Mouse (Mus musculus) forebrain, embryonic 10.5 days (tissue): Measurements from ENCODE around the gene Gm3854. TPM values are rescaled to one million over a fixed set of nuclear protein-coding genes. Genes with fewer than 3 reads are reported as not detected.
"Not testable (repeated sequence)": the region's sequence is repeated elsewhere in the genome, so short reads cannot be mapped to it uniquely, and the experiment has no call there.

Experiments
- DNase-seq: peaks from one replicate; pipeline ENCODE4 v3.0.0-alpha.2; 2017; ENCODE audit warnings: low spot score; ENCODE audit errors: extremely low spot score
- H3K27ac ChIP-seq: fragments of 300-500 bp; sonication (generic); 2 replicates; pipeline ENCODE4 v1.5.1; 2016; ENCODE audit warnings: mild to moderate bottlenecking
- H3K27me3 ChIP-seq: fragments of 300-500 bp; sonication (generic); 2 replicates; pipeline ENCODE4 v1.6.1; 2016; ENCODE audit warnings: mild to moderate bottlenecking; ENCODE audit not compliant: poor library complexity, severe bottlenecking
- H3K36me3 ChIP-seq: fragments of 300-500 bp; sonication (generic); replicated peaks from 2 replicates; pipeline ENCODE4 v1.6.1; 2016; ENCODE audit warnings: mild to moderate bottlenecking, moderate library complexity
- H3K4me1 ChIP-seq: fragments of 300-500 bp; sonication (generic); 2 replicates; pipeline ENCODE4 v1.6.1; 2016
- H3K4me3 ChIP-seq: fragments of 300-500 bp; sonication (generic); 2 replicates; pipeline ENCODE4 v1.5.1; 2016; ENCODE audit warnings: mild to moderate bottlenecking, moderate library complexity
- H3K9me3 ChIP-seq: fragments of 300-500 bp; sonication (generic); 2 replicates; pipeline ENCODE4 v1.6.1; 2016; ENCODE audit warnings: mild to moderate bottlenecking, moderate library complexity
- WGBS: fragments of 180-500 bp; shearing (Covaris S2); methylation state at CpG from one replicate; pipeline ENCODE4 v1.1.7; 2016; 5-methylcytosine and 5-hydroxymethylcytosine counted together
- polyA plus RNA-seq: library from polyadenylated mRNA; unstranded; fragments of >200 nt; fragmentation: Nextera tagmentation; extraction: Ambion mirVana; gene quantifications from 2 replicates; pipeline ENCODE4 v1.2.1, GENCODE M21; 2016

The Gm3854 gene
- polyA plus RNA-seq, 1 experiment from 2014 or later, result 2.7 TPM

DNA sequence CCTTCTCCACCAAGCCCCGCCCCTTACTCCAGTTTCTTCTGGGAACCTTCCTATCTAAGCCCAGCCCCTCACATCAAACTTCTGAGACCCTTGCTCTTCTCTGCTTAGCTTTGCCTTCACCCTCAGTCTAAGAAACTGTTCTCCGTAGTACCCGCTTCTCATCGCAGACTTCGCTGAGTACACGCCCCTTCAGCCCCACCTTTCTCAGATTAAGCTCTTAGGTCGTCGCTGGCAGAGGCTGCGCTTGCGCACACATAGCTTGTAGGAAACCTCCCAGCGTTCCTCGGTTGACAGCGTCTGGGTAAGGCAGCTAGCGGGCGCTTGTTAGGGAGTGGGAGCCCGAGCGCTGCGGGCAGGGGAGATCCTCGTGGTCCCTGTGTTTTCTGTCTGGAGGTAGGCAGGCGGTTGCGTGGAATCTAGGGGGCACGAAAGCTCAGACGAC is 19.5 kb downstream of the Gm3854 start, which contains the start of gene Zfp78:
TSS of gene Zfp78 (plus strand) at position 234 of the 442 bp plus-strand sequence.
- Histone ChIP-seq H3K27me3 (no peaks in the 10 kb centered on the region), H3K9me3 (0 out of 2 replicates have a peak, but pooled peaks cover 3% of the 10 kb centered on the region), H3K36me3 (no peaks in the 10 kb centered on the region), H3K4me3 (peak within 1 kb of the TSS; percentile 61), H3K27ac (peak within 1 kb of the TSS; percentile 84), H3K4me1 (peaks cover 20% of the 10 kb centered on the region)
- WGBS, result 0% methylated on average over 23 of the region's 23 CpGs
- peak; percentile 88 for DNase-seq

DNA sequence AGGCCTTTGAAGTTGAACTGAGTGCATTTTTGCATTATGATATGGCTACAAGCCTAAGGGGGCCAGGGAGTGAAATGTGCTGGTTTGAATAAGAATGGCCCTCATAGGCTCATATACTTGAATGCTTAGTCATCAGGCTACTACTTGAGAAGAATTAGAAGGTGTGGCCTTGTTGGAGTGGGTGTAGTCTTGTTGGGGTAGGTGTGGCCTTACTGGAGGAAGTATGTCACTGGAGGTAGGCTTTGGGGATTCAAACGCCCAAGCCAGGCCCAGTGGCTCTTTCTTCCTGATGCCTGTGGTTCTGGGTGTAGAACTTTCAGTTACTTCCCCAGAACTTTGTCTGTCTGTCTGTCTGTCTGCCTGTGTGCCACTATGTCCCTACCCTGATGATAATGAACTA is 21.2 kb downstream of the Gm3854 start:
- H3K4me1 ChIP-seq, result peaks cover 20% of the 10 kb centered on the region
- 67% methylated on average over 1 of the region's 1 CpGs for WGBS
- 0 out of 2 replicates have a peak, but pooled peaks cover 3% of the 10 kb centered on the region for H3K9me3 ChIP-seq
- H3K4me3 ChIP-seq, result no peak overlapping the region
- no peak for DNase-seq
- H3K27ac ChIP-seq, result no peak overlapping the region
- no peaks in the 10 kb centered on the region for H3K36me3 ChIP-seq
- no peaks in the 10 kb centered on the region for H3K27me3 ChIP-seq

DNA sequence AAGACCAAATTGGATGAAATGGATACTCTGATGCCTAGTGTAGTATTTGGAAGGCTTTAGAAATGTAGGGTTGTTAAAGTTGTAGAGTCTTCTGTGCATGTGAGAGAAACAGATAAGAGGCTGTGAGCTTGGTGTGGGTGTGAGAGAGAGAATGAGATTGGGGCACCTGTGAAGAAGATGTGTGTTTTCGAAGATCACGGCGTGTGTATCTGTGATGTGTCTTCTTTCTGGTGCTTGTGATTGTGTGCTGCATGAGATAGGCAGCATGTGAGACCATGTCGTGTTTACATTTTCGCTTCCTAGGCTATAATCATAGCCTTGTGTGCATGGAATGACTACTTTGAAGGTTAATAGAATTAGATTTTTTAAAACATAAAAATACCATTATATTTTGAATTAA is 23.6 kb downstream of the Gm3854 start:
- WGBS, result 88% methylated on average over 5 of the region's 5 CpGs
- H3K36me3 ChIP-seq, result no peaks in the 10 kb centered on the region
- 0 out of 2 replicates have a peak, but pooled peaks cover 3% of the 10 kb centered on the region for H3K9me3 ChIP-seq
- no peak for DNase-seq
- no peak overlapping the region for H3K27ac ChIP-seq
- H3K4me1 ChIP-seq, result peaks cover 10% of the 10 kb centered on the region
- no peaks in the 10 kb centered on the region for H3K27me3 ChIP-seq
- no peak overlapping the region for H3K4me3 ChIP-seq

DNA sequence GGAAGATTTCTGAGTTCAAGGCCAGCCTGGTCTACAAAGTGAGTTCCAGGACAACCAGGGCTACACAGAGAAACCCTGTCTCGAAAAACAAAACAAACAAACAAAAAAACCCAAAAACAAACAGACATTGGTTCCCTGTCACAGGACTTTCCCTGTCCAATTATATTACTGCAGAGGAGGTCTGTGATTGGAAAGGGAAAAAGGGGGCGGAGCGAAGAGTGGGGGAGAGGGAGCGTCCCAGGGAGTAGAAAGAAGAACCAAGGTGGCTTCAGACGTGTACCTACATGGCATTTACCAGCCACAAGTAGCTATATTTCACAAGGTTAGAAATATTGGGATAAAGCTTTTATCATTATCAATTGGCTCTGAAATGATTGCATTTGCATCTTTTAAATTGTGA is 24.6 kb downstream of the Gm3854 start:
- H3K9me3 ChIP-seq, H3K36me3 ChIP-seq, DNase-seq, H3K4me3 ChIP-seq, H3K27ac ChIP-seq, H3K27me3 ChIP-seq: not testable (repeated sequence)
- 90% methylated on average over 5 of the region's 5 CpGs for WGBS
- peaks cover 10% of the 10 kb centered on the region for H3K4me1 ChIP-seq

DNA sequence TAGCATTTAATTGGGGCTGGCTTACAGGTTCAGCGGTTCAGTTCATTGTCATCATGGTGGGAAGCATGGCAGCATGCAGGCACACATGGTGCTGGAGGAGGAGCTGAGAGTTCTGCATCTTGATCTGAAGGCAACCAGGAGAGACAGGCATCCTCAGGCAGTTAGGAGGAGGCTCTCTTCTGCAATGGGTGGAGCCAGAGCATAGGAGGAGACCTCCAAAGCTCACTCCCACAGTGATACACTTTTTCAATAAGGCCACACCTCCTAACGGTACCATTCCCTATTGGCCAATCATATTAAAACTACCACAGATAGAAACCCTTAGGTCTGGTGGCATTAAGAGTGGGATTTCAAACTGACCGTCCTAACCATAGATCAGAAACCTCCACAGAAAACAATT is 25.9 kb downstream of the Gm3854 start:
- WGBS, result 84% methylated on average over 3 of the region's 3 CpGs
- H3K27ac ChIP-seq, result no peak overlapping the region
- DNase-seq, result no peak

DNA sequence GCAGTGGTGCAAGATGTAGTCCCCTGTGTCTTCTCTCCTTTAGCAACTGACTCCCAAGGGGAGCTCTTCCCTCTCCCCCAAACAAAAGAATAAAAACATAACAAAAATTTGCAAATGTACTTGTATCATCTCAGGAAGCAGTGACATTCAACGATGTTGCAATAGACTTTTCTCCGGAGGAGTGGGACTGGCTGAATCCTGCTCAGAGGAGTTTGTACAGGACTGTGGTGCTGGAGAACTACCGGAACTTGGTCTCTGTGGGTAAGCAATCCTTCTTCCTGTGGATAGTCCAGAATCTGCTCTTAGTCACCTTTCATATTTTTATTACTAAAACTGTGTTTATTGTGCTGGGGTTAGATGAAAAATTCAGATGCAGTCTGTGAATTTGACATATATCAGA is 29.4 kb downstream of the Gm3854 start:
- Histone ChIP-seq H3K4me1 (no peaks in the 10 kb centered on the region), H3K4me3 (no peak overlapping the region), H3K27ac (no peak overlapping the region), H3K36me3 (no peaks in the 10 kb centered on the region), H3K9me3 (no peaks in the 10 kb centered on the region), H3K27me3 (no peaks in the 10 kb centered on the region)
- 95% methylated on average over 3 of the region's 3 CpGs for WGBS
- no peak for DNase-seq

More for the DNA sequence above, 25.9 kb downstream of the Gm3854 start:
- H3K27me3 ChIP-seq, result no peaks in the 10 kb centered on the region
- no peak overlapping the region for H3K4me3 ChIP-seq
- H3K4me1 ChIP-seq, result no peaks in the 10 kb centered on the region; the same call in 1 of the 2 replicates
- H3K9me3 ChIP-seq, result no peaks in the 10 kb centered on the region
- no peaks in the 10 kb centered on the region for H3K36me3 ChIP-seq

DNA sequence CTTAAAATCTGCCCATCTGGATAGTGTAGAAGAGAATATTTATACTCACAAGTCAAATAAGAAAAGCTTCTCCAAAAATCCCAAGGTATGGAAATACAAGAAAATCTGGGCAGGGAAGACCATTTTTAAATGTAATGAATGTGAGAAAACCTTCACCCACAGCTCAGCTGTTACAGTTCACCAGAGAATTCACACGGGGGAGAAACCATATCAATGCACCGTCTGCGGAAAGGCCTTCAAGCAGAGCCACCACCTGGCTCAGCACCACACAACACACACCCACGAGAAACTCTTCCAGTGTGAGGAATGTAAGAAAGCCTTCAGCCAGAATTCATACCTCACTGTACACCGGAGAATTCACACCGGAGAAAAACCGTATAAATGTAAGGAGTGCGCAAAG is 34.9 kb downstream of the Gm3854 start:
- 87% methylated on average over 8 of the region's 8 CpGs for WGBS
- Histone ChIP-seq H3K4me3 (no peak overlapping the region), H3K4me1 (peaks cover 12% of the 10 kb centered on the region), H3K36me3 (no peaks in the 10 kb centered on the region), H3K27ac (no peak overlapping the region), H3K9me3 (peaks cover 7% of the 10 kb centered on the region; the same call in 1 of the 2 replicates), H3K27me3 (no peaks in the 10 kb centered on the region)
- DNase-seq, result no peak

DNA sequence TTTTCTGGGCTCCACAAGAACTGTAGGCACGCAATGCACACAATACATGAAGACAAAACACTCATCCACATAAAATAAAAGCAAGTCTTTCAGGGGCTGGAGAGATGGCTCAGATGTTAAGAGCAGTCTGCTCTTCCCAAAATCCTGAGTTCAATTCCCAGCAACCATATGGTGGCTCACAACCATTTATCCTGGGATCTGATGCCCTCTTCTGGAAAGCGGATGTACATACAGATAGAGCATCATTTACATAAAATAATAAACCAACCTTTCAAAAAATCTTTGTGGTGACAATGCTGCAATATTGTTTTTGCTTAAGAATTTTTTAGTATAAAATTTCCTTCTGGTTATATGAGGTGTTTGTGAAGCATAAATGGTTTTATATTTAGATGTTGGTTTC is 37.9 kb downstream of the Gm3854 start:
- 79% methylated on average over 2 of the region's 2 CpGs for WGBS
- Histone ChIP-seq H3K9me3 (peaks cover 8% of the 10 kb centered on the region; the same call in 1 of the 2 replicates), H3K4me3 (no peak overlapping the region), H3K4me1 (peaks cover 20% of the 10 kb centered on the region), H3K27ac (no peak overlapping the region), H3K36me3 (no peaks in the 10 kb centered on the region), H3K27me3 (no peaks in the 10 kb centered on the region)
- DNase-seq, result no peak

DNA sequence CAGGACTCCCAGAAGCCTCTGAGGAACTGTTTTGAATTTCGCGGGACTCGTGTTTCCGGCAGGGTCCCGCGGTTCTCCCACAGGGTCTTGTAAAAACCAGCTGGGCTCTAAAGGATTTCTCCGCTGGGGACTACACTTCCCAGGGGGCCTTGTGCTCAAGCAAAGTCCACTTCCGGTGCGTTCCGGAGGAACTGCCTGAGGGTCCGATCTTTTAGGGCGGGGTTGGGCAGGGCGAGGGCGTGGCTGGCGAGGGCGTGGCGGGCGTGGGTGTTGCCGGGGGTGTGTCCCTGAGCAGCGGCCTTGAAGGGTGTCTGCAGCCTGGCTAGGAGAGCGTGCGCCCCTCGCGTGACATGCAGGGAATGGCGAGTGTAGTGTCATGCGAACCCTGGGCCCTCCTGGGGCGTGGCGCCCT is 39.5 kb downstream of the Gm3854 start, which contains the start of gene Zfp28:
TSS of gene Zfp28 (plus strand) at position 252 of the 412 bp plus-strand sequence.
- Histone ChIP-seq H3K36me3 (peaks cover 13% of the 10 kb centered on the region), H3K9me3 (peaks cover 11% of the 10 kb centered on the region; the same call in 1 of the 2 replicates), H3K4me1 (peaks cover 20% of the 10 kb centered on the region), H3K4me3 (peak within 1 kb of the TSS; percentile 71), H3K27ac (peak within 1 kb of the TSS; percentile 79), H3K27me3 (no peaks in the 10 kb centered on the region)
- peak; percentile 98 for DNase-seq
- 0% methylated on average over 28 of the region's 28 CpGs for WGBS

DNA sequence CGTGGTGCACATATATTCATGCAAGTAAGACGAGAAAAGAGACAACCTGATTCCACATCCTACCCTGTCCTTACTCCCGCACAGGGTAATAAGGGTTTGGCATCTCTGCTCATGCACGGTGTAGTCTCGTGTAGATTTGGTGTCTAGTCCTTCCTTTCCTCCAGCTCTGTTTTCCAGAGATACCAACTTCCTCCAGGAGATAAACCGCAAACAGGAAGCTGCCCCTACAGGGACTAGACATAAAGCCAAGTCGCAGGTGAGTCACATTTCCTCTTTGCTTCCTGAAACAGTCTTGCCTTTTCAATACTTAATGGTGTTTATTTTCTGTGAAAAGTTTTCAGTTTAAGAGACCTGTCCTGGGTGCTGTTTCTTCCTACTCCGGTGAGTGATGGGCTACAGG is 40.5 kb downstream of the Gm3854 start:
- Histone ChIP-seq H3K4me3 (peak overlapping the region; percentile 71), H3K9me3 (peaks cover 11% of the 10 kb centered on the region; the same call in 1 of the 2 replicates), H3K27ac (no peak overlapping the region), H3K27me3 (no peaks in the 10 kb centered on the region), H3K4me1 (peaks cover 20% of the 10 kb centered on the region), H3K36me3 (peaks cover 14% of the 10 kb centered on the region)
- 74% methylated on average over 8 of the region's 8 CpGs for WGBS
- no peak for DNase-seq

DNA sequence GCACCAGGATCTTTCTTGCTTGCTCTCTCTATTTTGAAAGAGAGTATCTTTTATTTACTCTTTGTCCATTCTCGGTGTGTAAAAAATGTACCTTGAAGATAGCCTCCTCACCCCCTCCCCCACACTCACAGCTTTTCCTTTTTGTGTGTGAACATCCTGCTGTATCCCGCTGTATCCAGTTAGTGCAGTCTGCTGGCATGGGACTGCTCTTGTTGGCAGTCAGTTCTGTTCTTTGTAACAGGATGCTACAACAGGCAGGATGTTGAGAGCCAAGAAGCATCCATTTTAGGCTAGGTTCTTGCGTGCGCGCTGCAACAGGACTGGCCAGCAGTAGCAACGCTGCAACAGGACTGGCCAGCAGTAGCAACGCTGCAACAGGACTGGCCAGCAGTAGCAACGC is 43.4 kb downstream of the Gm3854 start:
- 96% methylated on average over 8 of the region's 8 CpGs for WGBS
- no peak for DNase-seq
- H3K27ac ChIP-seq, result no peak overlapping the region
- H3K4me1 ChIP-seq, result peaks cover 19% of the 10 kb centered on the region
- H3K27me3 ChIP-seq, result no peaks in the 10 kb centered on the region
- peaks cover 11% of the 10 kb centered on the region; the same call in 1 of the 2 replicates for H3K9me3 ChIP-seq
- H3K36me3 ChIP-seq, result peaks cover 40% of the 10 kb centered on the region
- no peak overlapping the region for H3K4me3 ChIP-seq

DNA sequence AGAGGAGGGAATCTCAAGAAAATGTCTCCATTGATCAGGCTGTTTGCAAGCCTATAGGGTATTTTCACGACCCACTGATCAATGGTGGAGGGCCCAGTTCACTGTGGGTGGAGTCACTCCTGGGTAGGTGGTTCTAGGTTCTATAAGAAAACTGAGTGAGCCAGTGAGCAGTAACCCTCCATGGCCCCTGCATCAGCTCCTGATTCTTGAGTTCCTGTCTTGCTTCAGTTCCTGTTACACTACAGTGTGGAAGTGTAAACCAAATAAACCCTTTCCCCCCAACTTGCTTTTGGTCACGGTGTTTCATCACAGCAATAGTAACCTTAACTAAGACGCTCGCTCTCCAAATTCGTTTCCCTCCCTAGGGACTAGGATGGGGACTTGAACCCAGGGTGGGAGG is 45.4 kb downstream of the Gm3854 start:
- peaks cover 59% of the 10 kb centered on the region for H3K36me3 ChIP-seq
- H3K9me3 ChIP-seq, result peaks cover 6% of the 10 kb centered on the region; the same call in 1 of the 2 replicates
- no peak for DNase-seq
- no peak overlapping the region for H3K4me3 ChIP-seq
- no peaks in the 10 kb centered on the region for H3K27me3 ChIP-seq
- H3K4me1 ChIP-seq, result peaks cover 4% of the 10 kb centered on the region; the same call in 1 of the 2 replicates
- H3K27ac ChIP-seq, result no peak overlapping the region
- 88% methylated on average over 5 of the region's 5 CpGs for WGBS

DNA sequence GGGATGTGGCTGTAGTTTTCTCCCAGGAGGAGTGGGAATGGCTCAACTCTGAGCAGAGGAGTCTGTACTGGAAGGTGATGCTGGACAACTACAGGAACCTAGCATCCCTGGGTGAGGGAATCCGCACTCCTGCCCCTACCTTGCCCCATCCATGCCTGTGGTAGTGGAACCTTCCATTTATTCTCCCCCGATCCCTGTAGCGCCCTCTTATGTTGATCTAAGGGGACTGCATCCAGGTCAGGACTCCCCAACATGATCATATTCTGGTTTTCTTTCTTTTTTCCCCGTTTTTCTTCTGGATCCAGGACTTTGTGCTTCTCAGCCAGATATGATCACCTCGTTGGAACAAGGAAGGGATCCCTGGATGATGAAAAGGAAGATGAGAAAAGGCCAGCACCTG is 45.9 kb downstream of the Gm3854 start:
- 78% methylated on average over 5 of the region's 5 CpGs for WGBS
- no peak overlapping the region for H3K27ac ChIP-seq
- H3K36me3 ChIP-seq, result peaks cover 64% of the 10 kb centered on the region
- DNase-seq, result no peak
- no peak overlapping the region for H3K4me3 ChIP-seq
- H3K27me3 ChIP-seq, result no peaks in the 10 kb centered on the region
- no peaks in the 10 kb centered on the region for H3K4me1 ChIP-seq
- H3K9me3 ChIP-seq, result peaks cover 6% of the 10 kb centered on the region; the same call in 1 of the 2 replicates
